ENCODE assay signal across 33 mouse cellular contexts in genomic region chr9:59942501-59943085, GRCm38 (mm10). TPM values are rescaled to one million over a fixed set of nuclear protein-coding genes. Genes with fewer than 3 reads are reported as not detected.
DNase-seq lines count a peak whose midpoint lies in the region; ATAC-seq and TF ChIP-seq lines count a peak whose summit lies in the region.
"Had no signal": no experiment of that assay in that cellular context is flagged by ENCODE, and none has a peak within 500 bp of the region (broad histone marks: within the 10 kb centered on the region; RNA-seq: fewer than 3 reads in every experiment).

No protein-coding gene starts in this region.

- TF ChIP-seq POLR2A in liver, adult 2 months (IDR thresholded peaks at IDR 0.05; ENCODE audit: extremely low read depth, insufficient read depth, low read length): no peak
- no peak for TF ChIP-seq POLR2A in thymus, adult 2 months (IDR thresholded peaks at IDR 0.05; ENCODE audit: control insufficient read depth, extremely low read depth, insufficient read depth, low read length, poor library complexity)

- 0 out of 2 replicates have a peak overlapping the region, but pooled peaks have one; percentile 11 for H3K27ac ChIP-seq in intestine, embryonic 14.5 days (ENCODE audit: low read depth)
- H3K27ac ChIP-seq in intestine, postnatal 0 days (ENCODE audit: low read depth, low read length): no peak overlapping the region
- no peak overlapping the region for H3K27ac ChIP-seq in liver, adult 2 months (replicated peaks; ENCODE audit: insufficient read depth, low read depth, low read length)
- no peak overlapping the region for H3K27ac ChIP-seq in liver, embryonic 11.5 days (ENCODE audit: low read depth, low read length)
- H3K27ac ChIP-seq in thymus, adult 2 months (ENCODE audit: control insufficient read depth, insufficient read depth, low read length): peak overlapping the region; percentile 22; the same call in 1 of the 2 replicates
- no peak overlapping the region for H3K27ac ChIP-seq in hindbrain, embryonic 11.5 days (ENCODE audit: low read depth, low read length)
- H3K27ac ChIP-seq: embryonic facial prominence, embryonic 13.5 days; forebrain, embryonic 13.5 days; gastrocnemius, adult 2 months; liver, embryonic 14.5 days; midbrain, embryonic 12.5 days; neural tube, embryonic 13.5 days had no signal

- no peaks in the 10 kb centered on the region for H3K79me2 ChIP-seq in liver, adult 2 months (ENCODE audit: control insufficient read depth, insufficient read depth, low read length)

- no peaks in the 10 kb centered on the region for H3K9me3 ChIP-seq in intestine, embryonic 14.5 days (ENCODE audit: control insufficient read depth, low read length)
- H3K9me3 ChIP-seq in intestine, postnatal 0 days (ENCODE audit: control insufficient read depth): no peaks in the 10 kb centered on the region
- no peaks in the 10 kb centered on the region for H3K9me3 ChIP-seq in liver, embryonic 11.5 days (ENCODE audit: control insufficient read depth, low read length)
- no peaks in the 10 kb centered on the region for H3K9me3 ChIP-seq in hindbrain, embryonic 11.5 days (ENCODE audit: control insufficient read depth, low read length)
- H3K9me3 ChIP-seq: embryonic facial prominence, embryonic 13.5 days; forebrain, embryonic 13.5 days; midbrain, embryonic 12.5 days; neural tube, embryonic 13.5 days had no signal

- no peak overlapping the region for H3K4me3 ChIP-seq in intestine, embryonic 14.5 days (ENCODE audit: low read depth, low read length)
- no peak overlapping the region for H3K4me3 ChIP-seq in intestine, postnatal 0 days (ENCODE audit: low read depth, low read length)
- no peak overlapping the region for H3K4me3 ChIP-seq in liver, adult 2 months (ENCODE audit: insufficient read depth, low read depth, low read length)
- H3K4me3 ChIP-seq in liver, embryonic 11.5 days (ENCODE audit: low read depth, low read length): no peak overlapping the region
- H3K4me3 ChIP-seq in thymus, adult 2 months (ENCODE audit: control insufficient read depth, insufficient read depth, low read length): no peak overlapping the region
- H3K4me3 ChIP-seq in hindbrain, embryonic 11.5 days (ENCODE audit: low read depth, low read length): no peak overlapping the region
- H3K4me3 ChIP-seq: embryonic facial prominence, embryonic 13.5 days; forebrain, embryonic 13.5 days; gastrocnemius, adult 2 months; midbrain, embryonic 12.5 days; neural tube, embryonic 13.5 days had no signal

- H3K4me2 ChIP-seq in intestine, embryonic 14.5 days (ENCODE audit: low read length): no peak overlapping the region
- H3K4me2 ChIP-seq in intestine, postnatal 0 days (replicated peaks; ENCODE audit: low read depth): no peak overlapping the region
- H3K4me2 ChIP-seq in liver, embryonic 11.5 days: no peak overlapping the region
- H3K4me2 ChIP-seq in hindbrain, embryonic 11.5 days (replicated peaks; ENCODE audit: low read depth, low read length): no peak overlapping the region
- H3K4me2 ChIP-seq: embryonic facial prominence, embryonic 13.5 days; forebrain, embryonic 13.5 days; midbrain, embryonic 12.5 days; neural tube, embryonic 13.5 days had no signal

- H3K9ac ChIP-seq in intestine, embryonic 14.5 days (ENCODE audit: low read length): no peak overlapping the region
- H3K9ac ChIP-seq in intestine, postnatal 0 days (ENCODE audit: low read depth, low read length): no peak overlapping the region
- H3K9ac ChIP-seq in liver, adult 2 months (ENCODE audit: low read depth, low read length): no peak overlapping the region
- no peak overlapping the region for H3K9ac ChIP-seq in liver, embryonic 11.5 days (ENCODE audit: low read depth, low read length)
- H3K9ac ChIP-seq in hindbrain, embryonic 11.5 days (ENCODE audit: low read depth, low read length): no peak overlapping the region
- H3K9ac ChIP-seq: embryonic facial prominence, embryonic 13.5 days; forebrain, embryonic 13.5 days; liver, embryonic 14.5 days; midbrain, embryonic 12.5 days; neural tube, embryonic 13.5 days had no signal

- TF ChIP-seq CTCF in intestine, postnatal 0 days (IDR thresholded peaks at IDR 0.05; ENCODE audit: low read depth): no peak
- TF ChIP-seq CTCF in liver, adult 2 months (IDR thresholded peaks at IDR 0.05; ENCODE audit: low read depth, low read length): no peak
- no peak for TF ChIP-seq CTCF in thymus, adult 2 months (IDR thresholded peaks at IDR 0.05; ENCODE audit: borderline replicate concordance, control insufficient read depth, extremely low read depth, insufficient read depth, low read length, poor library complexity)

- H3K4me1 ChIP-seq in intestine, embryonic 14.5 days (replicated peaks; ENCODE audit: control insufficient read depth, insufficient read depth, low read length): no peaks in the 10 kb centered on the region; the same call in 1 of the 2 replicates
- 0 out of 2 replicates have a peak, but pooled peaks cover 8% of the 10 kb centered on the region for H3K4me1 ChIP-seq in intestine, postnatal 0 days (replicated peaks; ENCODE audit: control insufficient read depth, insufficient read depth, low read length)
- peaks cover 2% of the 10 kb centered on the region; the same call in 1 of the 2 replicates for H3K4me1 ChIP-seq in liver, adult 2 months (ENCODE audit: control insufficient read depth, insufficient read depth, low read length)
- H3K4me1 ChIP-seq in liver, embryonic 11.5 days (replicated peaks; ENCODE audit: control insufficient read depth, insufficient read depth, low read length): no peaks in the 10 kb centered on the region
- peaks cover 7% of the 10 kb centered on the region for H3K4me1 ChIP-seq in thymus, adult 2 months (replicated peaks; ENCODE audit: control insufficient read depth, insufficient read depth, low read length)
- no peaks in the 10 kb centered on the region for H3K4me1 ChIP-seq in hindbrain, embryonic 11.5 days (replicated peaks; ENCODE audit: control insufficient read depth, insufficient read depth, low read length)
- H3K4me1 ChIP-seq: forebrain, embryonic 13.5 days; midbrain, embryonic 12.5 days had no signal

- no peaks in the 10 kb centered on the region for H3K27me3 ChIP-seq in intestine, embryonic 14.5 days (replicated peaks; ENCODE audit: control insufficient read depth, insufficient read depth, low read length)
- no peaks in the 10 kb centered on the region for H3K27me3 ChIP-seq in intestine, postnatal 0 days (replicated peaks; ENCODE audit: control insufficient read depth, insufficient read depth, low read length)
- H3K27me3 ChIP-seq in liver, adult 2 months (ENCODE audit: control insufficient read depth, insufficient read depth, low read length): peaks cover 25% of the 10 kb centered on the region
- H3K27me3 ChIP-seq in liver, embryonic 11.5 days (replicated peaks; ENCODE audit: control insufficient read depth, insufficient read depth, low read length): no peaks in the 10 kb centered on the region
- no peaks in the 10 kb centered on the region for H3K27me3 ChIP-seq in thymus, adult 2 months (ENCODE audit: control insufficient read depth, insufficient read depth, low read length)
- H3K27me3 ChIP-seq in hindbrain, embryonic 11.5 days (ENCODE audit: control insufficient read depth, insufficient read depth, low read length): no peaks in the 10 kb centered on the region
- H3K27me3 ChIP-seq: embryonic facial prominence, embryonic 13.5 days; forebrain, embryonic 13.5 days; neural tube, embryonic 13.5 days had no signal

- no peaks in the 10 kb centered on the region for H3K36me3 ChIP-seq in intestine, embryonic 14.5 days (ENCODE audit: control insufficient read depth, insufficient read depth, low read length)
- no peaks in the 10 kb centered on the region for H3K36me3 ChIP-seq in intestine, postnatal 0 days (ENCODE audit: control insufficient read depth, insufficient read depth)
- H3K36me3 ChIP-seq in liver, adult 2 months (ENCODE audit: control insufficient read depth, insufficient read depth, low read length): no peaks in the 10 kb centered on the region
- H3K36me3 ChIP-seq in liver, embryonic 11.5 days (ENCODE audit: control insufficient read depth, insufficient read depth, low read length): no peaks in the 10 kb centered on the region
- H3K36me3 ChIP-seq in thymus, adult 2 months (ENCODE audit: control insufficient read depth, insufficient read depth, low read length): no peaks in the 10 kb centered on the region
- no peaks in the 10 kb centered on the region for H3K36me3 ChIP-seq in hindbrain, embryonic 11.5 days (ENCODE audit: control insufficient read depth, insufficient read depth, low read length)
- H3K36me3 ChIP-seq: embryonic facial prominence, embryonic 13.5 days; midbrain, embryonic 12.5 days; neural tube, embryonic 13.5 days had no signal

- ATAC-seq in intestine, embryonic 14.5 days (replicated peaks; ENCODE audit: low FRiP score, low TSS enrichment, low read depth): no peak
- ATAC-seq in intestine, postnatal 0 days: no peak
- no peak for ATAC-seq in liver, embryonic 11.5 days (replicated peaks; ENCODE audit: low FRiP score)
- no peak for ATAC-seq in hindbrain, embryonic 11.5 days (ENCODE audit: low FRiP score)
- ATAC-seq: forebrain, embryonic 13.5 days; hindbrain, embryonic 16.5 days; lung, postnatal 0 days had no signal

- 45% methylated on average over 5 of the region's 5 CpGs for WGBS in intestine, embryonic 14.5 days
- 15% methylated on average over 5 of the region's 5 CpGs for WGBS in intestine, postnatal 0 days
- WGBS in liver, adult 2 months: 16% methylated on average over 5 of the region's 5 CpGs
- 54% methylated on average over 5 of the region's 5 CpGs for WGBS in liver, embryonic 11.5 days
- 75% methylated on average over 5 of the region's 5 CpGs for WGBS in thymus, adult 2 months
- WGBS in hindbrain, embryonic 11.5 days: 61% methylated on average over 5 of the region's 5 CpGs

- DNase-seq in intestine, embryonic 14.5 days (ENCODE audit: low spot score): peak; percentile 49
- DNase-seq in liver, adult 2 months (ENCODE audit: extremely low read depth, low read depth, low spot score): peak; percentile 85
- DNase-seq in liver, embryonic 11.5 days (ENCODE audit: low spot score): no peak
- DNase-seq in thymus, adult 2 months: no peak
- DNase-seq in thymus, postnatal 0 days (ENCODE audit: low spot score): no peak
- DNase-seq in yolk sac, embryonic 10.5 days (ENCODE audit: low spot score): peak; percentile 18
- DNase-seq in hindbrain, embryonic 11.5 days (ENCODE audit: low spot score): no peak
- DNase-seq: adrenal gland, adult 2 months; cerebellum, adult 11-12 months; cerebellum, postnatal 25 days; gastrocnemius, adult 2 months; left cerebral cortex, postnatal 4 days; retina, postnatal 1 day; right cerebral cortex, postnatal 25 days had no signal

RNA-seq across cellular contexts. Expression of gene Nr2e3, which starts 17.9 kb away (rescaled TPM):
- 0.54 and 0.56 TPM in 2 replicates for polyA plus RNA-seq in intestine, embryonic 14.5 days (2014; fragmentation: Nextera tagmentation; extraction: Ambion mirVana)
- polyA plus RNA-seq in intestine, postnatal 0 days (2015; fragmentation: Nextera tagmentation; extraction: Ambion mirVana): 42.0 and 48.5 TPM in 2 replicates
- total RNA-seq in liver, adult 2 months (2014; rRNA removed): not detected in 2 replicates
- not detected in 2 replicates for polyA plus RNA-seq in liver, adult 2 months (2012; rRNA removed)
- 0.29 TPM in 1 of 2 replicates, not detected in the other for polyA plus RNA-seq in liver, embryonic 11.5 days (2014; fragmentation: Nextera tagmentation; extraction: Ambion mirVana)
- polyA plus RNA-seq in thymus, adult 2 months (2012; rRNA removed): not detected in 2 replicates
- polyA plus RNA-seq in thymus, postnatal 0 days (2015; fragmentation: Nextera tagmentation; extraction: Ambion mirVana): 0.09 and 0.13 TPM in 2 replicates
- 0.17 TPM in 1 of 2 replicates, not detected in the other for polyA plus RNA-seq in hindbrain, embryonic 11.5 days (2014; fragmentation: Nextera tagmentation; extraction: Ambion mirVana)
- total RNA-seq: adrenal gland, adult 2 months; adrenal gland, postnatal 4 days; gastrocnemius, adult 2 months; gastrocnemius, postnatal 4 days; hematopoietic stem cell, adult 5-6 weeks; layer of hippocampus, adult 18-20 months; layer of hippocampus, postnatal 14 days; left cerebral cortex, adult 8-10 months; left cerebral cortex, postnatal 4 days; MEL had no signal
- polyA plus RNA-seq: adrenal gland, adult 2 months; forebrain, embryonic 13.5 days; heart, embryonic 11.5 days; heart, postnatal 0 days; hindbrain, embryonic 16.5 days; kidney, embryonic 16.5 days; liver, embryonic 14.5 days; lung, postnatal 0 days; midbrain, embryonic 12.5 days; spleen, adult 2 months had no signal

Comparison
In these comparisons a context has a peak if more than half of its experiments do, and no peak if none do; other contexts are left out.
1. DNase-seq: peak in intestine, embryonic 14.5 days (single experiment), liver, adult 2 months (single experiment) and yolk sac, embryonic 10.5 days (single experiment); none in liver, embryonic 11.5 days (single experiment), thymus, adult 2 months (single experiment), thymus, postnatal 0 days (single experiment) and hindbrain, embryonic 11.5 days (single experiment).
2. H3K27ac ChIP-seq: peak in intestine, embryonic 14.5 days (single experiment) and thymus, adult 2 months (single experiment); none in intestine, postnatal 0 days (single experiment), liver, adult 2 months (single experiment), liver, embryonic 11.5 days (single experiment) and hindbrain, embryonic 11.5 days (single experiment).
3. RNA of gene Nr2e3, which starts 17.9 kb away (polyA plus RNA-seq): 42.0 to 48.5 TPM in intestine, postnatal 0 days; 0.54 to 0.56 TPM in intestine, embryonic 14.5 days, 0.29 TPM in liver, embryonic 11.5 days, 0.17 TPM in hindbrain, embryonic 11.5 days, 0.09 to 0.13 TPM in thymus, postnatal 0 days, not detected in thymus, adult 2 months and not detected in liver, adult 2 months; every median in the first group is over 10 times any median in the second.